Mouse (Mus musculus) stomach, postnatal 0 days (tissue): Measurements from ENCODE around the gene Apba2. TPM values are rescaled to one million over a fixed set of nuclear protein-coding genes. Genes with fewer than 3 reads are reported as not detected.

Experiments
- ATAC-seq: fragments of 200-750 bp; cut with Nextera tagmentation; 2 replicates; pipeline ENCODE4 v1.8.0; 2017; ENCODE audit not compliant: low FRiP score, low TSS enrichment
- DNase-seq: peaks from one replicate; pipeline ENCODE4 v3.0.0-alpha.2; 2016; ENCODE audit warnings: low spot score
- H3K27ac ChIP-seq: fragments of 300-500 bp; sonication (generic); replicated peaks from 2 replicates; pipeline ENCODE4 v1.5.1; 2014; ENCODE audit warnings: mild to moderate bottlenecking, control low read depth
- H3K27me3 ChIP-seq: fragments of 300-500 bp; sonication (generic); 2 replicates; pipeline ENCODE4 v1.6.1; 2014; ENCODE audit warnings: low read length; ENCODE audit not compliant: control insufficient read depth, insufficient read depth
- H3K36me3 ChIP-seq: fragments of 300-500 bp; sonication (generic); 2 replicates; pipeline ENCODE4 v1.6.1; 2014; ENCODE audit warnings: low read length, mixed read lengths; ENCODE audit not compliant: control insufficient read depth, insufficient read depth
- H3K4me1 ChIP-seq: fragments of 300-500 bp; sonication (generic); replicated peaks from 2 replicates; pipeline ENCODE4 v1.6.1; 2014; ENCODE audit warnings: antibody characterized with exemption; ENCODE audit not compliant: control insufficient read depth, insufficient read depth
- H3K4me2 ChIP-seq: fragments of 300-500 bp; sonication (generic); replicated peaks from 2 replicates; pipeline ENCODE4 v1.6.1; 2014; ENCODE audit warnings: low read depth, mild to moderate bottlenecking, control low read depth, moderate library complexity
- H3K4me3 ChIP-seq: fragments of 300-500 bp; sonication (generic); 2 replicates; pipeline ENCODE4 v1.5.1; 2014; ENCODE audit warnings: low read depth, low read length, control low read depth
- H3K9ac ChIP-seq: fragments of 300-500 bp; sonication (generic); 2 replicates; pipeline ENCODE4 v1.6.1; 2014; ENCODE audit warnings: mild to moderate bottlenecking, low read length, control low read depth, mixed read lengths
- H3K9me3 ChIP-seq: fragments of 300-500 bp; sonication (generic); 2 replicates; pipeline ENCODE4 v1.6.1; 2016; ENCODE audit warnings: low read length; ENCODE audit not compliant: control insufficient read depth
- CTCF ChIP-seq: IDR thresholded peaks from 2 replicates; pipeline ENCODE4 v1.5.1; 2016; ENCODE audit warnings: antibody characterized with exemption, low read depth, mild to moderate bottlenecking, moderate library complexity
- EP300 ChIP-seq: optimal IDR thresholded peaks from 2 replicates; pipeline ENCODE3; 2016; ENCODE audit warnings: antibody characterized with exemption
- WGBS: fragments of 180-500 bp; shearing (Covaris S2); extraction: QIAGEN DNeasy Blood & Tissue Kit; methylation state at CpG from one replicate; pipeline ENCODE4 v1.1.7; 2014; 5-methylcytosine and 5-hydroxymethylcytosine counted together
- polyA plus RNA-seq: library from polyadenylated mRNA; unstranded; fragments of >200 nt; fragmentation: Nextera tagmentation; extraction: Ambion mirVana; gene quantifications from 2 replicates; pipeline ENCODE4 v1.2.1, GENCODE M21; 2015

The Apba2 gene
- polyA plus RNA-seq, 1 experiment from 2014 or later, result 2.6 TPM

- no peaks in the 10 kb centered on the region for H3K9me3 ChIP-seq
Observed at GRCm38 (mm10) chr7:64535269-64535668, 33.8 kb downstream of the Apba2 start.

GRCm38 (mm10) chr7:64539450-64540148 is 38.1 kb downstream of the Apba2 start:
- H3K27ac ChIP-seq, result no peak overlapping the region
- ATAC-seq (no peak), DNase-seq (no peak)
- H3K27me3 ChIP-seq, result no peaks in the 10 kb centered on the region
- 51% methylated on average over 10 of the region's 10 CpGs for WGBS
- no peak overlapping the region for H3K4me3 ChIP-seq
- no peaks in the 10 kb centered on the region for H3K36me3 ChIP-seq
- no peaks in the 10 kb centered on the region for H3K4me1 ChIP-seq
- H3K4me2 ChIP-seq, result no peak overlapping the region
- no peaks in the 10 kb centered on the region for H3K9me3 ChIP-seq
- TF ChIP-seq EP300 (no peak), CTCF (no peak)
- H3K9ac ChIP-seq, result no peak overlapping the region

More at GRCm38 (mm10) chr7:64535269-64535668, 33.8 kb downstream of the Apba2 start:
- Histone ChIP-seq H3K4me3 (no peak overlapping the region), H3K9ac (no peak overlapping the region), H3K27me3 (no peaks in the 10 kb centered on the region), H3K4me2 (no peak overlapping the region), H3K27ac (no peak overlapping the region), H3K4me1 (no peaks in the 10 kb centered on the region), H3K36me3 (no peaks in the 10 kb centered on the region)
- TF ChIP-seq CTCF, result no peak
- TF ChIP-seq EP300, result no peak
- no peak for DNase-seq
- WGBS, result 77% methylated on average over 2 of the region's 2 CpGs
- ATAC-seq, result no peak

GRCm38 (mm10) chr7:64546801-64547200 is 45.3 kb downstream of the Apba2 start:
- no peaks in the 10 kb centered on the region for H3K36me3 ChIP-seq
- no peaks in the 10 kb centered on the region for H3K27me3 ChIP-seq
- 66% methylated on average over 8 of the region's 8 CpGs for WGBS
- no peak overlapping the region for H3K4me3 ChIP-seq
- ATAC-seq, result no peak
- no peak for DNase-seq
- H3K27ac ChIP-seq, result no peak overlapping the region
- no peaks in the 10 kb centered on the region for H3K9me3 ChIP-seq
- TF ChIP-seq CTCF (no peak), EP300 (no peak)
- no peaks in the 10 kb centered on the region for H3K4me1 ChIP-seq
- H3K9ac ChIP-seq, result no peak overlapping the region
- no peak overlapping the region for H3K4me2 ChIP-seq

DNA sequence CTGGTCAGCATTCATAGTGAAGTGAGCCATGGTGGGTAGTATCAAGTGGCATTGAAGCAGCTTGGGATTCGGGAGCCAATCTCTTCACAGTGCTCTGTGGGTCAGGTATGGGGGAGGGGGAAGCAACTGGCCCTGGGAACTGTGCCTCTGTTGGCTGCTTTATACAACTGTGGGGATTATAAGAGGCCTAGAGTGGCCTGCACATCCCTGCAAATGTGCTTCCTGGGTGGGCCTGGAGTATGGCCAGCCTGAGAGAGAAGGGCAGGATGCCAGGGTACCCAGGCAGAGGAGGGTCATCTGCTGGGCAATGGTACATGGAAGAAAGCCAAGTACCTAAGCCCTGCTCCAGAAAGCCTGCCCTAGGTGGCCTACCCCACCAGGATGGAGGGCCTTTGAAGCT is 49.4 kb downstream of the Apba2 start:
- Histone ChIP-seq H3K27ac (no peak overlapping the region), H3K27me3 (no peaks in the 10 kb centered on the region), H3K36me3 (no peaks in the 10 kb centered on the region), H3K4me2 (no peak overlapping the region), H3K9me3 (no peaks in the 10 kb centered on the region), H3K4me3 (no peak overlapping the region), H3K9ac (no peak overlapping the region), H3K4me1 (no peaks in the 10 kb centered on the region)
- DNase-seq, result no peak
- TF ChIP-seq EP300 (no peak), CTCF (no peak)
- peak; percentile 10; the same call in 1 of the 2 replicates for ATAC-seq
- 54% methylated on average over 1 of the region's 1 CpGs for WGBS

DNA sequence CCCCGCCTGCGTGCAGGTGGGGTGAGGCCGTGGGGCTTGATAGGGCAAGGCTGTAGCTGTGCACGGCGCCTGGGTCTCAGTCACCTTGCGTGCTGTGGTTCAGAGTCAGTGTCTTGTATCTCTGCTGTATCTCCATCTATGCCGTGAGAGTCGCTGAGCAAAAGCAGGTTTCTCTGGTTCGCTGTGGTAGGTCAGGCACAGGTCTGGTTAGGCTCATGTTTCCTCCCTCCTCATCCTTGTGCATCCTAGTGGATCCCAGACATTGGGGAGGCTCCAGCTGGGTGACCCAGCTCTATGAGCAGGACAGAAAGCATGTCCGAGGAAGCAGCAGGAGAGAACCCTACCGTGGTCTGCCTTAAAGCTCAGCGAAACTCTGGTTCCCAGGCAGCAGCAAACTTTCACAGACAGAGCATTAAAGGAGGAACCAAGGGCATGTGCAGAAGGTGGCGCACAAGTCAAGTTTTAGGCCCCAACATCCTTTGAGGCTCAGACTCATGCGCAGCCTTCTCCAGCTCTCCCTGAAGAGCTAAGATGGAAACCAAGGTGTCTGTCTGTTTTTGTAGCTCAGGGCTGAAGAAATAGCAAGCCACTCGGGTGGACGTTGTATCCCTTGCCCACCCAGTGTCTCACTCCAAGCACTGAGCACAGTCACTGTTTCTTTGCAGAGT is 51.2 kb downstream of the Apba2 start:
- H3K36me3 ChIP-seq, result no peaks in the 10 kb centered on the region
- no peak overlapping the region for H3K27ac ChIP-seq
- H3K9ac ChIP-seq, result no peak overlapping the region
- DNase-seq, result no peak
- ATAC-seq, result no peak
- TF ChIP-seq CTCF (peak; percentile 51), EP300 (no peak)
- H3K4me1 ChIP-seq, result no peaks in the 10 kb centered on the region
- H3K4me2 ChIP-seq, result no peak overlapping the region
- H3K27me3 ChIP-seq, result no peaks in the 10 kb centered on the region
- no peak overlapping the region for H3K4me3 ChIP-seq
- no peaks in the 10 kb centered on the region for H3K9me3 ChIP-seq
- 72% methylated on average over 13 of the region's 16 CpGs for WGBS
